Mouse (Mus musculus): ENCODE measurements around the gene Ern1. TPM values are rescaled to one million over a fixed set of nuclear protein-coding genes. Genes with fewer than 3 reads are reported as not detected.
"Not testable (repeated sequence)": the region's sequence is repeated elsewhere in the genome, so short reads cannot be mapped to it uniquely, and the experiment has no call there.

The Ern1 gene
- polyA plus RNA-seq, 1 experiment: 3.2 TPM

DNA sequence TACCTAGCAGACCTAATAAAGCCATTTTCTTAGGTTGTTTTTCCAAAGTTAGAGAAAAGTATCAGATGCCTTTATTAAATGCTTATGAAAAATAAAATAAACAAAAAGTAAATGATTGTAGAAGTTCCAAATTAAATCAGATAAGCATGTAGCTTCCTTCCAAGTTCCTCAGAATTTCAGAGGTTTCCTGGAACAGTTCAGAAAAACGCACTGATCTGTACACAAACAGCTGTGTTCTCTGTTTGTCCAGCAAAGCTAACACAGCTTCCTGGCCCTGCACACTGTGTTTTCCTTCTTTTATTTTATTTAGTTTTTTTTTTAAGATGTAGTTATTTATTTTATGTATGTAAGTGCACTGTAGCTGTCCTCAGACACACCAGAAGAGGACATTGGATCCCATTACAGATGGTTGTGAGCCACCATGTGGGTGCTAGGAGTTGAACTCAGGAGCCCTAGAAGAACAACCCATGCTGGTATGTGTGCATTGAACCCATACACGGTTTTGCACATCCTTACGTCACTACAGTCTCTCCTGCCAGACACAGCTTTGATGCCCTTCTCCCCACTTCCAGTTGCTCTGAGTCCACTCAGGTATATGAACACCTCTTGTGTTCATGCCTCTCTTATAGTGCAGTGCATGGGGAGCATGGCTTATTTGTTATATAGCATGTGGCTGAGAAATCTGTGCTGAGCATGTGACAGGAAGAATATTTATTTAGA lies 74.9 kb downstream of the Ern1 start:
- H3K27ac ChIP-seq (replicated peaks; ENCODE audit: low read depth, low read length): no peak overlapping the region
- H3K4me1 ChIP-seq (ENCODE audit: control insufficient read depth, insufficient read depth, insufficient read length, low read length): no peaks in the 10 kb centered on the region
- no peak overlapping the region for H3K4me3 ChIP-seq (ENCODE audit: insufficient read depth, low read depth, low read length)

DNA sequence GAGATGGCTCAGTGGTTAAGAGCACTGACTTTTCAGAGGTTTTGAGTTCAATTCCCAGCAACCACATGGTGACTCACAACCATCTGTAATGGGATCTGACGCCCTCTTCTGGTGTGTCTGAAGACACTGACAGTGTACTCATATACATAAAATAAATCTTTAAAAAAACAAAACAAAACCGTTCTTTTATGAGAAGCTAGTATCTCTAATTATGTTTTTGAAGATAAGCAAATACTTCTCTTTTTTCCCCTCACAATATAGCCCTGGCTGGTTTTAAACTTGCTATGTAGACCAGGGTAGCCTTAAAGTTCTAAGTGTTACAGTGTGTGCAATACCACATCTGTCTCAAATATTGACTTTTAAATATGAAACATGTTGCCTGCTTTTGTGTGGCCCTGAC lies 76.5 kb downstream of the Ern1 start:
- Histone ChIP-seq H3K4me1 (ENCODE audit: control insufficient read depth, insufficient read depth, insufficient read length, low read length) (no peaks in the 10 kb centered on the region), H3K27ac (replicated peaks; ENCODE audit: low read depth, low read length) (no peak overlapping the region), H3K4me3 (ENCODE audit: insufficient read depth, low read depth, low read length) (no peak overlapping the region)

DNA sequence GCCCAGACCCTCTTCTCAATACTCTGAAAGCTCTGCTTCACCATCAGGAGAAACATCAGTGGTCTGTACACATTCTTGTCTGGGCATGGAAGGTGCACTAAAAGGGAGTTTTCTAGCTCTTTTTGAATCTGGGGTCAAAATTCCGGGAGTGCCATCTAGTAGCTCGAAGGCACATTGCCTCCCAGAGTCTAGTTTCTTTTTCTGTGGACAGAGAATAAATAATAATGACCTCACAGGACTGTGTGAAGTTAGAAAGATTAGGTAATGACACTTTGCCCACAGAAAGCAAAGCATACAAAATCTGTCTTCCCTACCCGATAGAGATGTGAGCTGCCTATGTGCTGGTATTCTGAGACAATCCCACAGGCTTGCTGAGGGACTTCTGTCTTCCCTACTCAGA lies 77.1 kb downstream of the Ern1 start:
- H3K4me3 ChIP-seq (ENCODE audit: insufficient read depth, low read depth, low read length): no peak overlapping the region
- H3K4me1 ChIP-seq (ENCODE audit: control insufficient read depth, insufficient read depth, insufficient read length, low read length): no peaks in the 10 kb centered on the region
- H3K27ac ChIP-seq (replicated peaks; ENCODE audit: low read depth, low read length): no peak overlapping the region

DNA sequence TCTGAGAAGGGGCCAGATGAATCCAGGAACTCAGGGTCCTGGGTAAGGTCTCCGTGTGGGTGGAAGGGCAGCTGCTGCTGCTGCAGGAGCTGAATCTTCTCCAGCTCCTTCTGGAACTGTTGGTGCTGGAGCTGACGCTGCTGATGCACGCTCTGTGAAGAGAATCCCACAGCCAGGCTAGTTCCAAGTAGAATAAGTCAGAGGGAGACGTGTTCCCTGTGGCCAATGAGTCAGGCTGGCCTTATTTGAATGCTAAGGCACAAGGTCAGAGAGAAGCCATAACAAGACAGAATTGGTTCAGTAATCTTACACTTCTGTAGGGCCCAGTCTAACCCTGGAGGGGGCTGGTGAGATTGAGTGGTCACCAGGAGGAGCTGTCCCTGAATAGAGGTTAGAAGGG lies 77.6 kb downstream of the Ern1 start:
- Histone ChIP-seq H3K4me1 (ENCODE audit: control insufficient read depth, insufficient read depth, insufficient read length, low read length) (no peaks in the 10 kb centered on the region), H3K4me3 (ENCODE audit: insufficient read depth, low read depth, low read length) (no peak overlapping the region), H3K27ac (replicated peaks; ENCODE audit: low read depth, low read length) (no peak overlapping the region)

DNA sequence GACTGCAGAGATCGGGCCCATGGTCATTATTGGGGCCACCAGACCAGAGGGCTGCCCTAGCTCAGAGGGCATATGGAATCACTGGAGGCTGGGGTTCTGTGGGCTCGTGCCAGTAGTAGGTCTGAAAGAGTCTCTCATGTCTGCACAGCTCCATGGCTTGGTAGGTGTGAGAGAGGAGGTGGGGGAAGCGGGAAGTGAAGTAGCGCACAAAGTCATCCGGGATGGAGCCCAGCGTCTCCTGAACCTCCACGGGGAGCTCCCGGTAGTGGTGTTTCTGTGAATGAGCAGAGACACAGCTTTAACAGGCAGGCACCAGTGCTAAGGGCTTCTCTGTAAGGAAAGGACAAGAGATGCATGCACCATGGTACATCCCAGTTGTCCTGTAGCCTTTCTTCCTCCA lies 89.2 kb downstream of the Ern1 start:
- Histone ChIP-seq H3K4me3 (ENCODE audit: insufficient read depth, low read depth, low read length) (no peak overlapping the region), H3K27ac (replicated peaks; ENCODE audit: low read depth, low read length) (no peak overlapping the region), H3K4me1 (ENCODE audit: control insufficient read depth, insufficient read depth, insufficient read length, low read length) (no peaks in the 10 kb centered on the region)

DNA sequence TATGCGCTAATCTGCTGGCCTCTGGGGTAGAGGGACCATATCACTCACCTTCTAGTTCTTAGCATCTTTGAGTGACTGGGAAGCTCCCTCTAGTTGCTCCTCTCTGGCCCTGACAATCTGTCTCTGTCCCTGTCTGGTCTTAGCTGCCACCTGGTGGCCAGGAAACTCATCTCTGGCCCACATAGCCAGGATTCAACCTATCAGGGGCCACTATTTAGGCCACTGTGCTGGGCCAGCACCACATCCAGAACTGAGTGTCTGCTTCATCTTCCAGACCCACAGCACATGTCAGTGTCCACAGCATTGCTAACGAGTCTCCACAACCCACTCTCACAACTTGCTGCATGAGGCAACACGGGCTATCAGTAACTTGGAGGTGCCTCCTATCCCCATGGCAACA lies 90.0 kb downstream of the Ern1 start:
- Histone ChIP-seq H3K4me1 (ENCODE audit: control insufficient read depth, insufficient read depth, insufficient read length, low read length) (no peaks in the 10 kb centered on the region), H3K27ac (replicated peaks; ENCODE audit: low read depth, low read length) (no peak overlapping the region), H3K4me3 (ENCODE audit: insufficient read depth, low read depth, low read length) (no peak overlapping the region)

DNA sequence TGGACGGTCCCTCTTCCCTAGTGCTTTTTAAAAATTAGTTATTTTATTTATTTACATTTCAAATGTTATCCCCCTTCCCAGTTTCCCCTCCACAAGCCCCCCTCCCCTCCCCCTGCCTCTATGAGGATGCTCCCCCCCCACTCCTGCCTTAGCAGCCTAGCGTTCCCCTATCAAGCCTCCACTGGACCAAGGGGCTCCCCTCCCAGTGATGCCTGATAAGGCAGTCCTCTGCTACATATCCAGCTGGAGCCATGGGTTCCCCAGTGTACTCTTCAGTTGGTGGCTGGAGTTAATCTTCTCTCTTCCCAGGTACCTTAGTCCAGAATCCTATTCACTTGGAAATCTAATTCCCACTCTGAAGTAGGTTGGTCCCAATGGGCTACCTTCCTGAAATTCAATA lies 93.6 kb downstream of the Ern1 start:
- H3K4me1 ChIP-seq (ENCODE audit: control insufficient read depth, insufficient read depth, insufficient read length, low read length); H3K27ac ChIP-seq (replicated peaks; ENCODE audit: low read depth, low read length); H3K4me3 ChIP-seq (ENCODE audit: insufficient read depth, low read depth, low read length): not testable (repeated sequence)

DNA sequence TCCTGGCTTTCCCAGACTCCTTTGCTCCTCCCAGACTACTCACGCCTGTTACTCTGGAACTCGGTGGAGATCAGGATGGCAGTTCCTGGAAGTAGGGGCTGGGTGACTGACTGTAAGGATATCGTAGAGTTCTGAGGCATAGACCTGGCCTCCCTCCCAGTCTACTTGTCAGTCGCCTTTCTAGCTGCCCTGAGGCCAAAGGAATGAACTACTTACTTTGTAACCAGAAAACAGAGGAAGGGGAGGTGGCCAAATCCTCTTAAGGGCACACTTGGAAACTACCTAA lies 94.4 kb downstream of the Ern1 start:
- Histone ChIP-seq H3K27ac (replicated peaks; ENCODE audit: low read depth, low read length) (no peak overlapping the region), H3K4me3 (ENCODE audit: insufficient read depth, low read depth, low read length) (no peak overlapping the region), H3K4me1 (ENCODE audit: control insufficient read depth, insufficient read depth, insufficient read length, low read length) (peaks cover 3% of the 10 kb centered on the region; the same call in 1 of the 2 replicates)

DNA sequence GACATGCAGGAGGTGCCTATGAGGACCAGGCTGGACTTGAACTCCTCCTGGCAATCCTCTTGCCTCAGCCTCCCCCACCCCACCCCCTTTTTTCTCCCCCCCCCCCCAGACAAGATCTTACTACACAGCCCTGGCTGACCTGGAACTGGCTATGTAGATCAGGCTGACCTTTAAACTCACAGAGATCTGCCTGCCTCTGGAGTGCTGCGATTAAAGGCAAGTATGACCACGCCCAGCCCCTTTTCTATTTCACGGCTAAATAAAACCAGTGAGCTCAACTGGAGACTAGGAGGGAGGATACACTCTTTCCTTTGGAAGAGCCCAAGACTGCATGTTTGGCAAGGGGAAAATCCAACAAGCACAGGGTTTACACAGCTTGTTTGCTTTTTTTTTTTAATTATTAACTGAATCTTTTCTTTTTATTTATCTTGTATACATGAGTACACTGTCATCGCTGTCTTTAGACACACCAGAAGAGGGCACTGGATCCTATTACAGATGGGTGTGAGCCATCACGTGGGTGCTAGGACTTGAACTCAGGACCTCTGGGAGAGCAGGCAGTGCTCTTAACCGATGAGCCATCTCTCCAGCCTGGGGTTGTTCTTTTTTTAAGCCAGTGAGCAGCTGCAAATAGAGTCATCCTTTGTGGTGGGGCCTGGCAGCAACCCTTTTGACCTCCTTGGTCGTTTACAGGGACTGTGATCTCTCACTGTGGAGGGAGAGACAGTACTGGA lies 94.9 kb downstream of the Ern1 start:
- Histone ChIP-seq H3K4me3 (ENCODE audit: insufficient read depth, low read depth, low read length) (no peak overlapping the region), H3K4me1 (ENCODE audit: control insufficient read depth, insufficient read depth, insufficient read length, low read length) (peaks cover 8% of the 10 kb centered on the region; the same call in 1 of the 2 replicates), H3K27ac (replicated peaks; ENCODE audit: low read depth, low read length) (no peak overlapping the region)

DNA sequence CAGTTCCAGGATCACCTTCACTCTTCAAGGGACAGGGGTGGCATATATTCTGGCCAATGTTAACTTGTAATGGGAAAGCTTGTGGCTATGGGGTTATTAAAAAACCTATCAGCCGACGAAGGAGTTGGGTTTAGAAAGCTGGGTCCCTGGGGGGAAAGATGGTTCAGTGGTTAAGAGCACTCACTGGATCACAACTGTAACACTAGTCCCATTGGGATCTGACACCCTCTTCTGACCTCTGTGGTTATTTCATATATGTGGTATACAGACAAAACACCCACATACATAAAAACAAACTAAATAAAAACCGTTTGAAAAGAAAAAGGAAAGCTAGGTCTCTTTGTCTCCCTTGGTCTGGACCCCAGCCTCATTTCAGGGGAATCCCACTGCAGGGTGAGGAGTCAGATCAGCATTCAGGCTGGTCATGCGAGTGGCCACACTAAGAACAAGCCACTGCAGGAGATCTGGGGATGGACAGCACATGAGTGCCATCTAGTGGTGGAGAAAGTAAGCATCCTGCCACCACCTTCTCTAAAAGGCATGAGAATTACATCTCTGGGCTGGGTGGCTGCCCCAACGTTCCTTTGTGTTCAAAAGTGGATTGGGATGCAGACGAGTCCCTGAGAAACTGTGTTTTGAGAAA lies 96.0 kb downstream of the Ern1 start:
- H3K4me3 ChIP-seq (ENCODE audit: insufficient read depth, low read depth, low read length): no peak overlapping the region
- peak overlapping the region; percentile 60 for H3K27ac ChIP-seq (replicated peaks; ENCODE audit: low read depth, low read length)
- peaks cover 12% of the 10 kb centered on the region; the same call in 1 of the 2 replicates for H3K4me1 ChIP-seq (ENCODE audit: control insufficient read depth, insufficient read depth, insufficient read length, low read length)

DNA sequence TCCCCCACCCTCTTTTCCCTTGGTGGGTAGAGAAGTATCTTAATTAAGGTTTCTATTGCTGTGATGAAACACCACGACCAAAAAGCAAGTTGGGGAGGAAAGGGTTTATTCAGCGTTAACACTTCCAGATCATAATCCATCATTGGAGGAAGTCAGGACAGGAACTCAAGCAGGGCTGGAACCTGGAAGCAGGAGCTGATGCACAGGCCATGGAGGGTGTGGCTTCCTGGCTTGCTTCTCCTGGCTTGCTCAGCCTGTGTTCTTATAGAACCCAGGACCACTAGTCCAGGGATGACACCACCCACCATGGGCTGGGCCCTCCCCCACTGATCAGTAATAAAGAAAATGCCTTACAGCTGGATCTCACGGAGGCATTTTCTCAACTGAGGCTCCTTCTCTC lies 96.9 kb downstream of the Ern1 start:
- Histone ChIP-seq H3K27ac (replicated peaks; ENCODE audit: low read depth, low read length) (peak overlapping the region; percentile 60), H3K4me1 (ENCODE audit: control insufficient read depth, insufficient read depth, insufficient read length, low read length) (peaks cover 12% of the 10 kb centered on the region; the same call in 1 of the 2 replicates), H3K4me3 (ENCODE audit: insufficient read depth, low read depth, low read length) (no peak overlapping the region)

DNA sequence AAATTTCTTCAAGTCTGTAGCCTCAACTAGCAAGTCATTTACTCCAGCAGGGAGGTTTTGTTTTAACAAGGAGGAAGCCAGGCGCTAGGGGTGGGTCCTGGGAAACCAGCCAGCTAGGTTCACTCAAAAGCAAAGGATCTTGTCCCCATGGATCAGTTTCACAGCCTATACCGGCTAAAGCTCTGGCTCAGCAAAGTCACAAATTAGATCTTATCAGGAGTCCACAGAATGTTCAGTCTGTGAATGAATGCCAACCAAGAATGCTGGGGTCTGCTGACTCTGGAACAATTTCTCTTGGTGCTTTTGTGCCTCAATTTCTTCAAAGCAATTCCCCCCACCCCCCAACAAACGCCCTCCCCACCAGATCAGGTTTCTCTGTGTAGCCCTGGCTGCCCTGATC lies 98.0 kb downstream of the Ern1 start:
- Histone ChIP-seq H3K4me1 (ENCODE audit: control insufficient read depth, insufficient read depth, insufficient read length, low read length) (peaks cover 12% of the 10 kb centered on the region; the same call in 1 of the 2 replicates), H3K4me3 (ENCODE audit: insufficient read depth, low read depth, low read length) (no peak overlapping the region), H3K27ac (replicated peaks; ENCODE audit: low read depth, low read length) (peak overlapping the region; percentile 15; the same call in 1 of the 2 replicates)

DNA sequence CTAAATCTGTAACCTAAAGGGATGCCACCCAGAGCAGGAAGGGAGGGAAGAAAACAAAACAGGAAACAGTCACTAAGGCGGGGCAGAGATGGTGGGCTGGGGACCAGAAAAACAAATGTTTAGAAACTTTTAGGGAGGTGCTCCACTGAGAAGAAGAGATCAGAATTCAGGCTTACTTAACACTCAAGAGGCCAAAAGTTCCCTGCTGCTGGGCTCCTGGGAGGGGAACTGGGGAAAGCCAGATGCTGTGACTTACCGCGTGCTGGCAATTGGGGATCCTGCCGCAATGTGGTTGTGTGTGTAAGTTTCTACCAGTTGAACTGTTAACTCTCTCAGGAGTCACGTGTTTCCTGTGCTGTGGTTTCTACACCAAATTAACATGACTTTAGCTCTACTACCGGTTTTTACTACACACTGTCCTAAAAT lies 99.8 kb downstream of the Ern1 start, which contains the start of gene Icam2:
TSS of gene Icam2 (minus strand) at position 285 of the 426 bp plus-strand sequence.
- Histone ChIP-seq H3K27ac (replicated peaks; ENCODE audit: low read depth, low read length) (peak within 1 kb of the TSS; percentile 67), H3K4me3 (ENCODE audit: insufficient read depth, low read depth, low read length) (peak within 1 kb of the TSS; percentile 6), H3K4me1 (ENCODE audit: control insufficient read depth, insufficient read depth, insufficient read length, low read length) (peaks cover 20% of the 10 kb centered on the region)

DNA sequence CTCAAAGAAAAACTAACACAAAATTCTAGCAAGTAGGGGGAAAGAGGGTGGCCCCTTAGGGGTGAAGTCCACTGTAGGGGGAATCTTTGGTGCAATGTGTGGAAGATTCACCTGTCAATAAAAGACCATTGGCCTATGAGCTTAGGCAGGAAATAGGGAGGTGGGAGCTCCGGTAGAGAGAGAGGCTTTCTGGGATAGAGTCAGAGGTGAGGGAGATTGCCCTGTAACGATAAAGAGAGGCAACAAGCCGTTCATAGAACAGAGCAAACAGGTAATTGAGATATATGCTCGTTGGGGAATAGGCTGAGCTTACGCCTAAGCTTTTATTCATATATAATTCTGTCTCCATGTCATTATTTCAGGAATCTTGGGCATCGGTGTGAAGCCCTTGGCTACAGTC lies 100.6 kb downstream of the Ern1 start:
- H3K27ac ChIP-seq (replicated peaks; ENCODE audit: low read depth, low read length): no peak overlapping the region
- H3K4me1 ChIP-seq (ENCODE audit: control insufficient read depth, insufficient read depth, insufficient read length, low read length): peaks cover 21% of the 10 kb centered on the region

DNA sequence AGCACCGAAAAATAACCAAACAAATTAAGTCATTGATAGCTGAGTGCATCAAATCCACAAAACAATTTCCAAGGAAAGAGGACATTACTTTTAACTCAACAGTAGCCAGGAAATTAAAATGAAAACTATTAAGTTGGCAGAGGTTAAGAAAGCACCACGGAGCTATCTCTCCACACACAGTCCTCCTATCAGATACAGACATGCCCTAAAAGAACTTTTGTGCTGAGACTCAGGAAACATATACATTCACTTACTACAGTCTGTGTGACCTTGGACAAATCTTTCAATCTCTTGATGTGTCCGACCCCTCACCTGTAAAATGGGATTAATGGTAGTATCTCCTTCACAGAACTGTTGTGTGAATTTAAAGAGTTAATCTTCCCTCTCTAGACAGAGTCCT lies 101.2 kb downstream of the Ern1 start:
- H3K4me1 ChIP-seq (ENCODE audit: control insufficient read depth, insufficient read depth, insufficient read length, low read length): peaks cover 21% of the 10 kb centered on the region
- no peak overlapping the region for H3K27ac ChIP-seq (replicated peaks; ENCODE audit: low read depth, low read length)

More for the DNA sequence above, 100.6 kb downstream of the Ern1 start:
- H3K4me3 ChIP-seq (ENCODE audit: insufficient read depth, low read depth, low read length): no peak overlapping the region

More for the DNA sequence above, 101.2 kb downstream of the Ern1 start:
- H3K4me3 ChIP-seq (ENCODE audit: insufficient read depth, low read depth, low read length): no peak overlapping the region

Measured in brown adipose tissue, adult 24 weeks (tissue).